Mouse (Mus musculus) embryo, embryonic 11.5 days (tissue): ENCODE results near the gene Znrf4.

Experiments used
- DNase-seq: peaks from one replicate; pipeline ENCODE4 v3.0.0-alpha.2; 2012; ENCODE audit warnings: low read depth, low spot score

The Znrf4 gene

GRCm38 (mm10) chr17:56468870-56469269 lies 43.4 kb downstream of the Znrf4 start:
- no peak for DNase-seq

GRCm38 (mm10) chr17:56468380-56468779 lies 43.9 kb downstream of the Znrf4 start:
- DNase-seq, result no peak

- no peak for DNase-seq
These were observed 44.8 kb downstream of the Znrf4 start for GRCm38 (mm10) chr17:56467456-56467884.

GRCm38 (mm10) chr17:56466747-56467146 lies 45.5 kb downstream of the Znrf4 start:
- no peak for DNase-seq

DNA sequence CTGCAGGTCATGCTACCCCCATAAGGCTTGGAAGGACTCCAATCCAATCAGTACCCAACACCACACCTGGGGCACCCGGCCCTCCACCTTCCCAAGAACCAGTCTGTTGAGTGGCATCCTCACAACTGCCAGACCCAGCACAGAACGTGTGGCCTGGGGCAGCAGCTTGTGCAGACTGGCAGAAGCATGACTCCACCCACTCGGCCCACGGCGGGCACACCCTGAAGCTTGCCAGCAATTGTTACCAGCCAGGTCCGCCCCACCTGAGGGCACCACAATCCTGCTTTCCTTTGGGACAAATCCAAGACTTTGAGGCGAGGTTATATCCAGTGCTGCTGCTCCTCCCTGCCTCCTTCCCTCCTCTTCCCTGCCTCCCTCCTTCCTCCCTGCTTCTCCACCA lies 47.4 kb downstream of the Znrf4 start:
- DNase-seq, result no peak

GRCm38 (mm10) chr17:56464345-56464744 lies 47.9 kb downstream of the Znrf4 start:
- no peak for DNase-seq

GRCm38 (mm10) chr17:56463500-56463899 lies 48.7 kb downstream of the Znrf4 start:
- DNase-seq, result no peak

DNA sequence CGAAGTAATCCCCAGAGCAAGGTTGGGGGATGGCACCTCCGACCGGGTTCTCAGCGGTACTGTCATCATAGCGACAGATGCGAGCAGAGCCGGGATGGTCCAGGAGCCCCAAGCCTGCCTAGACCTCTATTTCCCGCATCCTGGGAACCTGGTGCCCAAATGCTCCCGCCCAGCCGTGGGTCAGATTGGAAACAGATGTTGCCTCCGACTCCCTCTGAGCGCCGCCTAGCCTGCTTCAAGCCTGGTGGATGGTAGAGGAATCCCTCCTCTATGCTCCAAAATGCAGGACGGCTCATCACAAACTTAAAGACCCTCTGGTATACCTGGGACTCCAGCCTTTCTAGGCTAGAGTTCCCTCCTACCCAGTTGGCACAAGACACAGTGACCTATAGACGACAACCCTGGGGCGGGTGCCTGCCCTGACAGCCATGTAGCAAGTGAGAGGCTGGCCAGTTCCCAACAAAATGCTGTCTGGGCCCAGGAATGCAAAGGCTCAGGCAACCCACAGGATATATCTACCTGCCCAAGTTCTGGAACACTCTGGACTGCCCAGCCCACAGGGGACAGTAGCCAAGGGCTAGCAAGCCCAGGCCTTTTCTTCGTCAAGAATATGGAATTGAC lies 49.3 kb downstream of the Znrf4 start:
- no peak for DNase-seq

- peak; percentile 99 for DNase-seq
These were observed 50.2 kb downstream of the Znrf4 start for GRCm38 (mm10) chr17:56461771-56462743.
